Mouse (Mus musculus) adrenal gland, adult 2 months (tissue): Measurements from ENCODE around the gene Atp1a3. TPM values are rescaled to one million over a fixed set of nuclear protein-coding genes. Genes with fewer than 3 reads are reported as not detected.

Source experiments
- DNase-seq: peaks from one replicate; pipeline ENCODE4 v3.0.0; 2021
- polyA plus RNA-seq: library from polyadenylated mRNA; depleted of rRNA; stranded (reverse); fragments of >200 nt; gene quantifications from 2 replicates; pipeline ENCODE4 v1.2.3, GENCODE M21; 2012
- total RNA-seq, 2 experiments: library from RNA; stranded (reverse); gene quantifications; 2 replicates each; pipeline ENCODE4 v1.2.3; 2021

The Atp1a3 gene
- total and polyA plus RNA-seq, 3 experiments: 59.1 to 153 (median 147) TPM

DNA sequence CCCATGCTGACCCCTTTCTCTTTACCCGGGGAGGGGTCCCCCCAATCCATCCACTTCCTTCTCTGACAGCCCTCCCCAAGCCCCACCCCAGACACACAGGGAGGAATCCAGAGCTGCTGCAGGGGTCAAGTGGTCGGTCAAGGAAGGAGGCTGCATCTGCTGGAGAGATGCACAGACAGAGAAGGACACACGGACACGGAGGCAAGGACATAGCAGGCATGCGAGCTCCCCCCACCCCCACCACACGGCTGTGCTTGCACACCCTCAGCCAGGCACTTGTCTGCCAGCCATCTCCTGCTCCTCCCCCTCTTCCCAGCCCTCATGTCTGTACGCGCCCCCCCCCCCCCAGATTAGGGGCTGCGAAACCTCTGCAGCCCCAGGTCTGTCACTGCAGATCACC is 952 bp downstream of the Atp1a3 start:
- DNase-seq: no peak

DNA sequence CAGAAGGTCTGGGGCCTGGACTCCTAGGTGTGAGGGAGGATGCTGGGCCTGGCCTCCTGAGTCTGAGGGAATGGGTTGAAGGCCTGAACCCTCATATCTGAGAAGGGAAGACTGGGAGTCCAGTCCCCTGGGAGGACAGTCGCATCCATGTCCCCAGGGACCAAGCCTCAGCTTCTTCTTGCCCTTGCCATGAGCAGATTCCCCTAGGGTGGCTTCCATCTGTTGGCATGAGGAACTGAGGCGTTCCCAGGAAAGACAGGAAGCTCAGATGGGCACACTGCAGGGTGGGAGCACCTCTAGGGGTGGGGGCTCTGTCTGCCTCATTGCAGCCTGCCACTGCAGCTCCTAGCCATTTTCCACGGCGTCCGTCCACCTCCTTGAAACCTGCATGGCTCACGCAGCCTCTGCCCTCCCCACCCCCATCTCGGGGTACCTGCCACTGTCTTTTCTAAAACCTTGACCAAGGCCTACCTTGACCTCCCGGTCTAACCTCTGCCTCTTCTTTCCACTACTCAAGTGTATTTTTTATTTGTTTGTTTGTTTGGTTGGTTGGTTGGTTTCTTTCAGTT is 1.9 kb downstream of the Atp1a3 start:
- no peak for DNase-seq

DNA sequence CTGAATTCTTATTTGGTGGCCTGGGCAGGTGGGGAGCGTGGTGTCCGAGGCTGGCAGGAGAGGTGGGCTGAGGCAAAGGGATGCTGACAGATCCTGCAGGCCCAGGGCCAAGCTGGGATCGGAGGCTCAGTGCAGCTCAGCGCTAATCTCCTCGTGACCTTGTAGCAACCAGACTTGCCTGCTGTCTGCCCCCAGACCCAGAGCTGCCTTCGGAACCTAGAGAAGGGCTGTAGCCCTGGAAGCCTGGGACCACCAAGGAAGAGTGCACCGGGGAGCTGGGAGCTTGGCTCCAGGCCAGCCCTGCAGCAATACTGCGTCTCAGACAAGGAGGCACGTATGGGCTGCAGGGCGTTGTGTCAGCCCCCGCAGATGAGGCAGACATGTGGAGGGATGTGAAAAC is 2.5 kb downstream of the Atp1a3 start:
- no peak for DNase-seq

DNA sequence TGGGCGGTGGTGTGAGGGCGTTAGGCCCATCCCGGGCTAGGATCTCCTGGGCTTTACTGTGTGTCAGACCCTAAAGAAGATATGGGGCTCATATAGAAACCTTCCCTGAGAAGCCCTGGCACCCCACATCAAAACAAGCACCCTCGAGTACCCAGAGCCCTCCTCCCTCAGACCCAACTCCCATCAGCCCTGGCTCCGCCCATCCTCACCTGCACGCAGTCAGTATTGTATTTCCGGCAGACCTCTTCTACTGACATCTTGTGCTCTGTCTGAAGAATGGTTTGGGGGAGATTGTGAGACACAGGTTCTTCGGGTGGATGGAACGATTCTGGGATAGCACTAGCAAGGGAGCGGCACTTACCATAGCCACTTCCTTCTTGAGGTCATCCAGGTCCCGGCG is 5.0 kb downstream of the Atp1a3 start:
- DNase-seq: no peak

DNA sequence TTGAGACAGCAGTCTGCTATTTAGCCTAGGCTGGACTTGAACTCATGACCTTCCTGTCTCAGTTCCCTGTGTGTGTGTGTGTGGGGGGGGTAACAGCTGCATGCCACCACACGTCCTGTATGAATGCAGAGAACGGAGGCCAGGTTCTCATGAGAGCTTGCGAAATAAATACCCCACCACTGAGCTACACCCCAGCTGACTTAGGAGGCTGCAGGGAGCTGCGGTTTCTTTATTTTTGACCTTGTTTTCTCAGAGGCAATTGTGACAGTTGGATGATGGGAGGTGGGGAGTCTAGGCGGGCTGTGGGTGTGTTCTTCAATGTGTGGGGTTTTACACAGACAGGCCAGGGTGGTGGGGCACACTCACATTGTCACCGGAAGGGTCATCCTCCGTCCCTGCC is 5.5 kb downstream of the Atp1a3 start:
- DNase-seq: no peak

DNA sequence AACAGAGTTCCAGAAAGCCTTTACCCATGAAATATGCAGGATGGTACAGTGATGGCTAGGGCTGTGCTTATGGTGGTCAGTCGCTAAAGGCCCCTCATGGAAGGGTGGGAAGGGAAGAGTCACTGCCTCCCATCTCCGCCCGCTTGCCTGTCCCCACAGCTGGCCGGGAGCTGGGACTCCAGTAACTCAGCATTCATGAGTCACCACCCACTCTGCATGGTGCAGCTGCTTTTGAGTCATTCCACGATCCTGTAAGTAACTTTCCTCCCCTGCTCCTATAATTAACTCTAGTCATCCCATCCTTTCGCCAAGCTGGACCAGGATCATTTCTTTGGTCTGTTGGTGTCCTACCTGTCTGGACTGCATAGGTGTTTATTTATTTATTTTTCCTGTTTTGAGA is 12.7 kb downstream of the Atp1a3 start:
- DNase-seq: peak; percentile 49

DNA sequence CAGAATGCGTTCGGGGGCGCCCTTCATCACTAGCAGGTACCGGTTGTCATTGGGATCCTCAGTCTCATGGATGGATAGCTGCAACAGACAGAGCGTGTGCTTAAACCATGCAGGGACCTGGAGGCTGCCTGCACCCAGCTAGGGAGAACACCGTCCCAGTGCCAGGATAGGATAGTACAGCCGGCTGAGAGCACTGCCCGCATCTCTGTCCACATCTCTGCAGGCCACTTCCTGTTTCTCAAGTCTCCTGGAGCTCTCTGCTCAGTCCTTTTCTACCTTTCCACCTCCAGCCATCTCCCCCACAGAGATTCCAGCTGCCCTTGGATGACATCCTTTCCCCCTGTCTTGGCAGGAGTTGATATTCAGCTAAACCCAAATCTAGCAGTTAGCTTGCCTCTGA is 15.3 kb downstream of the Atp1a3 start:
- DNase-seq: no peak

DNA sequence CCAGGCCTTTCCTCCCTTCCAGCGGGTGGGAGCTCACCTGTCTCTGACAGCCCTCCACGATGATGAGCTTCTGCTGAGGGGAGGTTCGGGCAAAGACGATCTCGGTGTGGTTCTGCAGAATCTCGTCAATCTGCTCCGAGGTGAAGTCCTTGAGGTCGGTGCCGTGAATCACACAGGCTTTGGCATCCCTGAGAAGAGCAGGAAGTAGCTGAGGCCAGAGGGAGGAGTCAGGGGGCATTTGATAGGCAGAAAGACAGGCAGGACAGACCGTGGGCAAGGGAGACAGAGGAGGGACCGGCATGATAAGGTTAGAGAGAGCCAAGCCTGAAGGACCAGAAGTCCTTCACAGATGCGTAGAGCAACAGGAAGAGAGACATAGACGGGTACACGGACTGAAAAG is 17.8 kb downstream of the Atp1a3 start:
- peak; percentile 83 for DNase-seq

DNA sequence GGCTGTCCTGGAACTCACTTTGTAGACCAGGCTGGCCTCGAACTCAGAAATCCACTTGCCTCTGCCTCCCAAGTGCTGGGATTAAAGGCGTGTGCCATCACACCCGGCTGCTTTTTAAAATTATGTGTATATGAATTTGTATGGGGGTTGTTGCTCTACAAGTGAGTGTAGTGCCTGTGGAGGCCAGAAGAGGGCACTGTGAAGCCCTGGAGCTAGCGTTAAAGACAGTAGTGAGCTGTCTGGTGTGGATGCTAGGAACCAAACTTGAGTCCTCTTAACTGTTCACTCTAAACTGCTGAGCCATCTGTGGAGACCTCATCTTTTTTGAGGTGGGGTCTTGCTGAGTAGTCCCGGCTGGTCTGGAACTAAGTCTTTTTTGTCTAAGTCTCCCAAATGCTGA is 20.0 kb downstream of the Atp1a3 start:
- no peak for DNase-seq

DNA sequence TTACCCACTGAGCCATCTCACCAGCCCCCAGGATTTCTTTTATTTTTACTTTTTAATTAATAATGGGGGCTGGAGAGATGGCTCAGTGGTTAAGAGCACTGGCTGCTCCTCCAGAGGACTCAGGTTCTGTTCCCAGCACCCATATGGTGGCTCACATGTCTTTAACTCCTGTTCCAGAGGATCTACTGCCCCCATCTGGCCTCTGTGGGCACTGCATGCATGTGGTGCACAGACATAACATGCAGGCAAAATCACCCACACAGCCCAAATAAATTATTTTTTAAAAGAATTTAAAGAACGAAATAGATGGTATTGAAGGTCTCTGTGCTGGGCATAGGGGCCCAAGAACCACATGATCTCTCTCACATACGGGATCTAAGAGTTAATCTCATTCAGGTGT is 21.5 kb downstream of the Atp1a3 start:
- no peak for DNase-seq

DNA sequence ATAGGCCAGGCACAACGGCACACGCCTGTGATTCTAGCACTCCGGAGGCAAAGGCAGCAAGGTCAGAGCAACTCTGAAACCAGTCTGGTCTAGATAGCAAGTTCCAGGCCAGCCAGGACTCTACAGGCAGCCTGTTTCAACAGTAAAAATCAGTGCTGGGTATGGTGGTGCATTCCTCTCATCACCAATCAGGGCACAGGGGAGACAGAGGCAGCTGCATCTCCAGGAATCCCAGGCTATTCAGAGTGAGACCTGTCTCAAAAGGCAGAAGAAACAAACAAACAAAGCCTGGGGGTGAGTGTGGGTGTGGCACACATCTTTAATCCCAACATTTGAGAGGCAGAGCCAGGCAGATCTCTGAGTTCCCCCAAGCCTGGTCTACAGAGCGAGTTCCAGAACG is 22.4 kb downstream of the Atp1a3 start:
- no peak for DNase-seq

DNA sequence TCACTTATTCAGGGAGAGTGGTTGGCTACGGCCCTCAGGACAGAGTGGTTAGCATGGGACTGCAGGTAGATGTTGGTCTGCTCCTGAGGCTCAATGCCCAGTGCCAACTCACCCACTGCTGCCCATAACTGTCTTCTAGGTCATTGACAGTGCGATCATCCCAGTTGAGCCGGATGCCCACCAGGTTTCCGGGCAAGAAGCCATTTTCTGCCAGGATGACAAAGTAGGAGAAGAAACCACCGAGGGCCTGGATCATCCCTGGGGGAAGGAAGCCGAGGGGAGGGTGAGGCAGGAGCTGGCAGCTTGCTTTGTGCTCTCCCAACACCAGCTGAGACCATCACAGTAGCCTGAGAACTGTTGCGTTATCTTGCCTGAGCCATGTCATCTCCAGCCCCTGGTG is 25.3 kb downstream of the Atp1a3 start:
- no peak for DNase-seq

DNA sequence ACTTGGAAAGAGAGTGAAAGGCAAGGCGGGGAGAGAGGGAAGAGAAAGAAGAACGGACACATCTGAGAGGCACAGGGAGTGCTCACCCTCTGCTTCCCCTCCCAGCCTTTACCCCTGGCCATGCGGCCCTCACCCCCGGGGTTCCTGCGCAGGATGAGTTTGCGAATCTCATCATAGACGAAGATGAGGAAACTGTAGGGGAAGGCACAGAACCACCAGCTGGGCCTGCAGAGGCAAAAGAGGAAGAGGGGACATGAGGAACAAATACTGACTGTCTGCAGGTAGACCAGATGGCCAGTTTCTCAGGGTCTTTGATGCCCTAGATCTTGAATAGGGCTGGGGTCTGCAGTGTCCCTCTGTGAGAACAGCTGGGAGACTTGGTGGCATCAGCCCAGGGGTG is 27.0 kb downstream of the Atp1a3 start:
- DNase-seq: no peak

DNA sequence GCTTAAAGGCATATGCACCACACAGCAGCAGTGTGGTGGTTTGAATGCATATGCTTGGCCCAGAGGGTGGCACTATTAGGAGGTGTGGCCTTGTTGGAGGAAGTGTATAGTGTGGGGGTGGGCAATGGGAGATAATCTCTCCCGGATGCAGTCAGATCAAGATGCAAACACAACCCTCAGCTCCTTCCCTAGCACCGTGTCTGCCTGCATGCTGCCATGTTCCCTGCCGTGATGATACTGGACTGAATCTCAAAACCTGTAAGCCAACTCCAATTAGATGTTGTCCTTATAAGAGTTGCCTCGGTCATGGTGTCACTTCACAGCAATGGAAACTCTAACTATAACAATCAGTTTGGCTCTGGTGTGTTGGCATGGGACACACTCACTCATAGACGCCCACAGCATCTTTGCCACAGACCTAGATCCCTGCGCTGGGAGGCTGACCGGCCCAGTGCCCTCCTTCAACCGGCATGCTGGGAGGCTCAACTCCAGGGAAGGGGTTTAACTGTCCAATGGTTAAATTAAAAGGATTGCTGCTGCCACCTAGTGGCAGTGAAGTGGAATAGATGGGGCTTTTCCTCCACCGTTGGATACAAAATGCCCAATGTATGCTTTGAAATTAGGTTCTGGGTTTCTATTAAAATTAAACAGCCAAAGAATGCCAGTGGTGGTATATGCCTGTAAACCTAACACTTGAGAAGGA is 30.7 kb downstream of the Atp1a3 start:
- DNase-seq: peak; percentile 27

DNA sequence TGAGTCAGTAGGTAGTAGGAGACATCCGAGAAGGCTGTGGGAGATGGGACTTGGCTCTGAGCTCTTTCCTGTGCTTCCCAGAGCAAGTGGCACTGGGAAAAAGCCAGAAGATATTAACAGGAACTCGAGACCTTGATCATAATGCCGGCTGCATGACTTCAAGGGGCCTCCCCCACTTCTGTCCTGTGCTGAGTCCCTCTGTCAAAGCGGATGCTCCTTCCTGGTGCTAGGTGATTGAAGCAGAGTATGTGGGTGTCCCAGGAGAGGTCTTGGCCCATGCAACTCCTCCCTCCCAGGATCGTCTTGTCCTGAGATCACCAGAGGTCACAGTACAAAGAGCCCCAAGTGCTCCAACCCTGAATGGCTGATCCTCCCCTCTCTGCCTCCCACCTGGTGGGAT is 31.9 kb downstream of the Atp1a3 start:
- no peak for DNase-seq

DNA sequence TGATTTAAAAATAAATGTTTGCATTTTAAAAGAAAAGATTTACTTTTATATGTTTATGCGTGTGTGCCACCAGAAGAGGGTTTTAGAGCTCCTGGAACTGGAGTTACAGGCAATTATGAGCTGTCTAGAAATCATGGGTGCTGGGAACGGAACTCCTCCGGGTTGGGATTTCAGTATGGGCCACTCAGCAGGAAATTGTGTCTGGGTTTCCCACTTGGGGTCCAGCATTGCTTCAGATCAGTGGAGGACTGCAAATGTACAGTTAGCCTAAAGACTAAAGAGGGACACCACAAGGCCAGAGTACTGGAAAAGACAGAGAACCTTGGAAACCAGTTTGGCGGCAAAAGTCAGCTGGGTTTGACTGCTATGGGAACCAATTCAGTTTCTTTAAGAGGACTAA is 32.5 kb downstream of the Atp1a3 start:
- no peak for DNase-seq

DNA sequence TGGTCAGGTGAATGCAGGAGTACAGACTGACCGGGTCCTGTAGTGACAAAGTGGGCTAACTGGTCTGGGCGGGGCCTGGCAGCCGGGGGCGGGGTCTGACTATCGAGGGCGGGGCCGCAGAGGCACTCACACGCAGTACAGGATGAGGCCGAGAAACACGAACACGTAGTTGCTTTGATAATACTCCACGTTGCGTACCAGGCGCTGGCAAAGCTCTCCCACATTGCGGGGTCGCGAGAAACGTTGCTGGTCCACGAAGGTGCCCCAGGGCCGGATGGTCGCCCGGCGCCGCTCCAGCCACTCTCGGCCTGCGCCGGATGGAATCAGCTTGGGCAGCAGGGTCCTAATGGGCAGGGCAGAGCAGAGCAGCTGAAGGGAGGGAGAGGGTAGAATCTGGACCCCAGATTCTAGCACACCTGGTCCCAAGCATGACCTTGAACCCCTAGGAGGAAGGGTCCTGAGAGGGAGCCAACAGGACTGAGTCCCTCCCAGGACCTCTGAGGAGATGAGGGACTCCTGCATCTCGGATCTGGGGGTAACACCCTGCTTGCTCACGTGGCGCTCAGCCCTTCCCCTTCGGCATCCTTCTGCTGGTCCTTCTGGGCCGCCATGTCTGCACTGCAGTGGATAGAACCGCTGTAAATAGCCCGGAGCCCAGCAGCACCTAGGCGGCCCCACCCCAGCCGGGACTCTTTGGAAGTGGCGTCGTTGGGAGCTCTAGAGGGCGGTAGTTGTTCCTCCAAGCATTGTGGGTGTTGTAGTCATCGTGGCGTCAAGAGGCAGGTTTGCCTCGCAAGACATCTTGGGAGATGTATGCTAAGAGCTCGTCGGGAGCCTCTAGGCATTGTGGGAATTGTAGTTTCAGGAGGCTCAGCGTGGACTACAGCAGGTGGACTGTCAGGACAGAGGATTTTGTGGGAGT is 33.5 kb downstream of the Atp1a3 start, which contains the start of gene Rabac1:
TSS of gene Rabac1 (minus strand) at position 783 of the 922 bp plus-strand sequence.
- peak; percentile 95 for DNase-seq

DNA sequence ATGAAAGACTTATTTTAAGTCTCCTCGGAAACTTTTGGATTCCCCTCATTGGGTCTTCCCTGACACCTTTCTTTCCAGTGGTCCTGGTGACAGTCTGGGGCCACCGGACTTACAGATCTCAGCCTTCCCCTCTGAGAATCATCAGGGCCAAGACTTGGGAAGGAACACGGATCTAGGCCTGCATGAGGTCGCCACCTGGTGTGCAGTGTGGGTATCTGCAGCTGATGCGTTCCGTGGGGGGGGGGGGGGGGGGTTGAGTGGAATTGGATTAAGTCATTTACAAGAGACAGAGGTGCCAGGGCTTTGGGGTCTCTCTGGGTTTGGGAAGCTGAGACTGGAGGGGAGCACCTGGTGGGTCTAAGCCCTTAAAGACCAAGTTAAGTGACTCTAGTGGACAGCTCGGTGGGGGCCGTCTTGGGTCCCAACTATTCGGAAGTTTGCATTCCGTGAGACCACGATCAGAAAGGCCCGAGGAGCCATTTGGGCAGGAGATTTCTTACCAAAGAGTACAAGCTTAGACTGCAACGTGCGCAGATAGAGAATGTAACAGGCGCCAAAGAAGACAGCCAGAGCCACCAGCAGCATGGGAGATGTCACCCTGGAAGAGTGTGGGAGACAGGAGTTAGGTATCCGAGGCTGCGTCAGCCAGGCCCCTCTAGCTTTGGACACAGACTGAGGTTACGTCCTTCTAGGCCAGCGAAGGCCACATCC is 34.3 kb downstream of the Atp1a3 start:
- peak; percentile 41 for DNase-seq

DNA sequence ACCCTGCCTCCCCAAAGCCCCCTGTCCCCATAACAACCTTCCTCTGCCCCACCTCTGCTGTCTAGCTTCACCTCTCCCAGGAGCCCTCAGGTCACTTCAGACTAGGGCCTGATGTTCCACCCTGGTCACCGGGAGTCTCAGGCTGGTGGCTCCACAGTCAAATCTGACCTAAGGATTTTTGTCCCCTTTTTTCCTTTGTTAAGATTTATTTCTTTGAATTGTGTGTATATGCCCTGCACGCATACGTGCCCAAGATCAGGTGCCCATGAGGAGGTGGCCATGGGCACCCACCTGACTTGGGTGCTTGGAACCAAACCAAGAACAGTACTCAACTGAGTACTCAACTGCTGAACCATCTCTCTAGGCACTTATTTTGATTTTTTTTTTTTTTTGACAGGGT is 35.4 kb downstream of the Atp1a3 start:
- DNase-seq: no peak

DNA sequence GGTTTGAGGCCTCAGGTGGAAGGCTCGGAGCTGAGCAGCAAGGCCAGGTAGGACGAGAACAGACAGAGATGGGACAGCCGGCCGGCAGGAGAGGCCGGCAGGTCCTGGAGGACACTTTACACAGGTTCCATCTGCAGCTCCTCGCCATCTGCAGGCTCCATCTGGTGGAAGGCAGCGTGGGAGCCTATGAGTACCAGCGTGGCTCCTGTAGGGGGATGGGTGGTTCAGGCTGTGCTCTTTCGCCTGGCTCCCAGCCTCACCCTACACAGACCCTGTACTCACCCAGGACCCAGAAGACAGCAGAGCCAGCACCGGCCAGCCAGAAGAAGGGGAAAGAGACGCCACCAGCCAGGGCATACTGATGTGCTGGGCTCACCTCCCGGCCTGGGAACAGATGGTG is 36.0 kb downstream of the Atp1a3 start:
- no peak for DNase-seq

DNA sequence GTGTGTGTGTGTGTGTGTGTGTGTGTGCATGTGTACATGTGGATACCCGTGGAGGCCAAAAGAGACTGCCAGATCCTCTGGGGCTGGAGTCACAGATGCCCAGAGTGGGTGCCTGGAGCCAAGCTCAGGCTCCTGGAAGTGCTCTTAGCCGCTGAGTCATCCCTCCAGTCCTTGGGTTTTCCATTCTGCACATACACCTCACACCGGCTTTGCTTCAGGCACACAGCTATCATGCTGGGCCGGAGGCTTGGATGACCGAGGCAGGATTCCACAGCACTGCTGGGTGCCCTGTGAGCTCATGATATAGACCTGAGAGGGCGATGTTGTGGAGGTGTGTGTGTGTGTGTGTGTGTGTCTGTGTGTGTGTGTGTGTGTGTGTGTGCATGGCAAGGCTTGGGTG is 37.3 kb downstream of the Atp1a3 start:
- no peak for DNase-seq

DNA sequence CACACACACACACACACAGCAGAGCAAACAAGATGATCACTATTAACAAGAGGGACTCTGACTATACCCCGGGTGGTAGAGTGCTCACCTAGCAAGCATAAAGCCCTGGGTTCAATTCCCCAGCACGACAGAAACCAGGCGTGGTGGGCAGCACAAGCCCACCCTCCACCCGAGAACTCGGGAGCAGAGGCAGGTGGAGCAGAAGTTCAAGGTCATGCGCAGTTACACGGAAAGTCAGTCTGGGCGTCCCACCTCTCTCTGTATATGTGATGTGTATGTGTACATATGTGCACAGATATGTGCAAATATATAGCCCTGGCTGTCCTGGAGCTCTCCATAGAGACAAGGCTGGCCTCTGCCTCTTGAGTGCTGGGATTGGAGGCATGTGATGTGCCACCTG is 37.8 kb downstream of the Atp1a3 start:
- no peak for DNase-seq
